Mouse (Mus musculus) CH12.LX (cell line): ENCODE data around the gene Lrrc3b. TPM values are rescaled to one million over a fixed set of nuclear protein-coding genes. Genes with fewer than 3 reads are reported as not detected.

Experiments
- DNase-seq: peaks from one replicate; pipeline ENCODE4 v3.0.0-alpha.2; 2013; ENCODE audit errors: extremely low read depth
- H3K27ac ChIP-seq: 2 replicates; pipeline ENCODE4 v1.5.1; 2012; ENCODE audit warnings: low read depth, mild to moderate bottlenecking, control low read depth, moderate library complexity; ENCODE audit not compliant: insufficient read depth
- H3K27me3 ChIP-seq: replicated peaks from 2 replicates; pipeline ENCODE3; 2012; ENCODE audit warnings: inconsistent platforms
- H3K36me3 ChIP-seq, 2 experiments: replicated peaks in 1 of 2; 2 replicates each; pipeline versions ENCODE3 to v1.6.1; 2012; ENCODE audit warnings: inconsistent platforms in 1 of 2, low read length in 1 of 2, mild to moderate bottlenecking in 1 of 2, mixed read lengths in 1 of 2, moderate library complexity in 1 of 2; ENCODE audit not compliant: control insufficient read depth in 1 of 2, insufficient read depth in 1 of 2
- H3K4me1 ChIP-seq, 2 experiments: 2 replicates each; pipeline ENCODE4 v1.6.1; 2012; ENCODE audit warnings: inconsistent platforms in 1 of 2, moderate library complexity in 1 of 2; ENCODE audit not compliant: insufficient read depth in 2 of 2, control insufficient read depth in 1 of 2
- H3K4me2 ChIP-seq: 2 replicates; pipeline ENCODE4 v1.6.1; 2012; ENCODE audit warnings: low read depth, mild to moderate bottlenecking, control low read depth; ENCODE audit not compliant: poor library complexity, insufficient read depth, severe bottlenecking
- H3K4me3 ChIP-seq, 3 experiments: fragments of 150-350 bp in 1 of 3; sonication (generic) in 1 of 3; replicated peaks in 1 of 3; 2 replicates each; pipeline versions ENCODE3 to v1.5.1; 2011 to 2012; ENCODE audit warnings: low read depth in 2 of 3, low read length in 2 of 3, mild to moderate bottlenecking in 2 of 3, moderate library complexity in 2 of 3, control low read depth in 1 of 3, improper control_type of control experiment in 1 of 3, inconsistent platforms in 1 of 3, mixed read lengths in 1 of 3; ENCODE audit not compliant: poor library complexity in 1 of 3
- H3K79me2 ChIP-seq: replicated peaks from 2 replicates; pipeline ENCODE4 v1.6.1; 2012; ENCODE audit warnings: mild to moderate bottlenecking, moderate library complexity; ENCODE audit not compliant: control insufficient read depth, poor library complexity, insufficient read depth, severe bottlenecking; ENCODE audit errors: extremely low read depth
- H3K9ac ChIP-seq: 2 replicates; pipeline ENCODE4 v1.6.1; 2012; ENCODE audit warnings: low read depth, mild to moderate bottlenecking, control low read depth, moderate library complexity; ENCODE audit not compliant: insufficient read depth
- H3K9me3 ChIP-seq: replicated peaks from 2 replicates; pipeline ENCODE3; 2012; ENCODE audit warnings: low read length, inconsistent platforms, mixed read lengths
- BHLHE40 ChIP-seq: IDR thresholded peaks from 2 replicates; pipeline ENCODE4 v1.6.1; 2011; ENCODE audit warnings: mild to moderate bottlenecking, low read depth, low read length, improper control_type of control experiment
- CHD1 ChIP-seq: IDR thresholded peaks from 2 replicates; pipeline ENCODE4 v1.6.1; 2012; ENCODE audit warnings: low read depth, low read length, improper control_type of control experiment, inconsistent platforms
- CHD2 ChIP-seq: IDR thresholded peaks from 2 replicates; pipeline ENCODE4 v1.6.1; 2011; ENCODE audit warnings: low read length, improper control_type of control experiment
- CTCF ChIP-seq, 2 experiments: IDR thresholded peaks in 1 of 2; conservative IDR thresholded peaks in 1 of 2; 2 replicates each; pipeline ENCODE4 v1.5.1; 2011 to 2012; ENCODE audit warnings: low read depth in 2 of 2, low read length in 2 of 2, improper control_type of control experiment in 1 of 2, inconsistent platforms in 1 of 2, mild to moderate bottlenecking in 1 of 2, moderate library complexity in 1 of 2
- EP300 ChIP-seq: IDR thresholded peaks from 2 replicates; pipeline ENCODE4 v1.6.1; 2011; ENCODE audit warnings: low read length, improper control_type of control experiment
- ETS1 ChIP-seq: conservative IDR thresholded peaks from 2 replicates; pipeline ENCODE4 v1.6.1; 2012; ENCODE audit warnings: low read depth, mild to moderate bottlenecking, inconsistent platforms, low read length, improper control_type of control experiment, moderate library complexity
- GABPA ChIP-seq: IDR thresholded peaks from 2 replicates; pipeline ENCODE4 v1.6.1; 2012; ENCODE audit warnings: low read depth, low read length, improper control_type of control experiment, inconsistent platforms; ENCODE audit not compliant: insufficient replicate concordance
- JUN ChIP-seq: IDR thresholded peaks from 2 replicates; pipeline ENCODE4 v1.6.1; 2011; ENCODE audit warnings: low read depth, mild to moderate bottlenecking, low read length, improper control_type of control experiment, moderate library complexity; ENCODE audit not compliant: insufficient read depth
- JUND ChIP-seq: conservative IDR thresholded peaks from 2 replicates; pipeline ENCODE4 v1.6.1; 2011; ENCODE audit warnings: low read depth, low read length, improper control_type of control experiment
- MAFK ChIP-seq: IDR thresholded peaks from 2 replicates; pipeline ENCODE4 v1.6.1; 2011; ENCODE audit warnings: low read length, improper control_type of control experiment; ENCODE audit not compliant: insufficient replicate concordance
- MAX ChIP-seq: IDR thresholded peaks from 2 replicates; pipeline ENCODE4 v1.6.1; 2011; ENCODE audit warnings: low read length, improper control_type of control experiment
- MAZ ChIP-seq: IDR thresholded peaks from 2 replicates; pipeline ENCODE4 v1.6.1; 2012; ENCODE audit warnings: low read depth, mild to moderate bottlenecking, inconsistent platforms, low read length, improper control_type of control experiment, moderate library complexity
- MXI1 ChIP-seq: IDR thresholded peaks from 2 replicates; pipeline ENCODE4 v1.6.1; 2011; ENCODE audit warnings: mild to moderate bottlenecking, low read depth, low read length, improper control_type of control experiment
- MYC ChIP-seq: IDR thresholded peaks from 2 replicates; pipeline ENCODE4 v1.6.1; 2011; ENCODE audit warnings: low read depth, mild to moderate bottlenecking, improper control_type of control experiment, low read length
- NELFE ChIP-seq: IDR thresholded peaks from 2 replicates; pipeline ENCODE4 v1.6.1; 2011; ENCODE audit warnings: low read depth, low read length, improper control_type of control experiment
- NRF1 ChIP-seq: IDR thresholded peaks from 2 replicates; pipeline ENCODE4 v1.6.1; 2014; ENCODE audit warnings: low read depth, mild to moderate bottlenecking, inconsistent platforms, low read length, improper control_type of control experiment, moderate library complexity
- POLR2AphosphoS2 ChIP-seq: IDR thresholded peaks from 2 replicates; pipeline ENCODE4 v1.6.1; 2011; ENCODE audit warnings: low read depth, low read length, improper control_type of control experiment
- RCOR1 ChIP-seq: conservative IDR thresholded peaks from 2 replicates; pipeline ENCODE4 v1.6.1; 2012; ENCODE audit warnings: low read depth, mild to moderate bottlenecking, inconsistent platforms, low read length, improper control_type of control experiment
- SMC3 ChIP-seq: IDR thresholded peaks from 2 replicates; pipeline ENCODE4 v1.6.1; 2011; ENCODE audit warnings: low read depth, low read length, improper control_type of control experiment
- TBP ChIP-seq: conservative IDR thresholded peaks from 2 replicates; pipeline ENCODE4 v1.6.1; 2011; ENCODE audit warnings: low read depth, low read length, improper control_type of control experiment
- TCF12 ChIP-seq: IDR thresholded peaks from 2 replicates; pipeline ENCODE4 v1.6.1; 2014; ENCODE audit warnings: low read depth, mild to moderate bottlenecking, inconsistent platforms, low read length, improper control_type of control experiment
- UBTF ChIP-seq: IDR thresholded peaks from 2 replicates; pipeline ENCODE4 v1.6.1; 2012; ENCODE audit warnings: low read depth, mild to moderate bottlenecking, inconsistent platforms, low read length, improper control_type of control experiment, moderate library complexity
- USF1 ChIP-seq: IDR thresholded peaks from 2 replicates; pipeline ENCODE4 v1.6.1; 2014; ENCODE audit warnings: low read depth, mild to moderate bottlenecking, inconsistent platforms, low read length, improper control_type of control experiment
- ZC3H11A ChIP-seq: IDR thresholded peaks from 2 replicates; pipeline ENCODE4 v1.6.1; 2012; ENCODE audit warnings: low read depth, mild to moderate bottlenecking, inconsistent platforms, low read length, improper control_type of control experiment
- ZKSCAN1 ChIP-seq: IDR thresholded peaks from 2 replicates; pipeline ENCODE4 v1.6.1; 2012; ENCODE audit warnings: low read depth, inconsistent platforms, low read length, improper control_type of control experiment, borderline replicate concordance
- ZMIZ1 ChIP-seq: IDR thresholded peaks from 2 replicates; pipeline ENCODE4 v1.6.1; 2012; ENCODE audit warnings: low read depth, mild to moderate bottlenecking, inconsistent platforms, low read length, improper control_type of control experiment
- dilution Hi-C: fragments of 300-500 bp; cut with MboI; formaldehyde crosslinking; loops from 2 replicates; pipeline ENCODE4 v1.14.3; 2020; ENCODE audit warnings: low sequenced_read_pairs; ENCODE audit not compliant: extremely low pct_unique_long_range_greater_than_20kb, extremely low pct_ligation_motif_present
- in situ Hi-C: fragments of 300-500 bp; cut with MboI; formaldehyde crosslinking; loops from 3 replicates; pipeline ENCODE4 v1.14.3; 2019; ENCODE audit warnings: low sequenced_read_pairs, low pct_ligation_motif_present, low pct_unique_long_range_greater_than_20kb, mixed read lengths
- polyA plus RNA-seq: library from polyadenylated mRNA; unstranded; fragments of >175 nt; gene quantifications from 2 replicates; pipeline ENCODE4 v1.2.1, GENCODE M21; 2012; ENCODE audit warnings: low read depth; ENCODE audit not compliant: insufficient read length
- total RNA-seq, 2 experiments: library from RNA; depleted of rRNA; stranded (reverse); fragments of 300-350 nt in 1 of 2; fragments of >200 nt in 1 of 2; gene quantifications; 2 replicates each; pipeline ENCODE4 v1.2.3; 2012 to 2014

Gene Lrrc3b
- total and polyA plus RNA-seq, 3 experiments: not detected

DNA sequence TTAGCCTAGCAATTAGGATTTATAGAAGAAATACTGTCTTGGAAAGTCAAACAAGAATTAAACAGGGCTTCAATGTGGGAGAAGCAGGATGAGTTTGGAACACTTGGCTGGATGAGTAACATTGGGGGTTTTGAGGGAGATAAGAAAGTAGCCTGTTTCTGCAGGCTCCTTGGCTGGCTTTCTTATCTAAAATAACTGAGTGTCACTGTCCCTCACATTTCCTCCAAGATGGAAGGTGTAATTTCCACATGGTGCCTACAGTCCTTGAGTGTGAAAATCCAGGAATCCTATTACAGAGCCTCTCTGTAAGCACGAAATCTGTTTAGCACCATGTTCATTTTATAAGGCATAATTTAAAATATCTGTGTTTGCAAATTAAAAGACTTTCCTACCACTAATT lies 112.9 kb downstream of the Lrrc3b start:
- Histone ChIP-seq H3K4me1 (no peaks in the 10 kb centered on the region), H3K9ac (no peak overlapping the region), H3K79me2 (no peaks in the 10 kb centered on the region), H3K36me3 (no peaks in the 10 kb centered on the region), H3K27me3 (no peaks in the 10 kb centered on the region), H3K4me2 (no peak overlapping the region), H3K27ac (no peak overlapping the region), H3K9me3 (no peaks in the 10 kb centered on the region), H3K4me3 (no peak overlapping the region)
- dilution Hi-C loops: no loop called here
- in situ Hi-C loops: no loop called here
- no peak for TF ChIP-seq USF1
- TF ChIP-seq TCF12: no peak
- no peak for TF ChIP-seq RCOR1
- no peak for TF ChIP-seq ETS1
- no peak for TF ChIP-seq GABPA
- TF ChIP-seq ZKSCAN1: no peak
- no peak for TF ChIP-seq SMC3
- TF ChIP-seq UBTF: no peak
- TF ChIP-seq NRF1: no peak
- no peak for TF ChIP-seq MXI1
- no peak for TF ChIP-seq CHD1
- no peak for TF ChIP-seq POLR2AphosphoS2
- no peak for TF ChIP-seq EP300
- TF ChIP-seq BHLHE40: no peak
- no peak for TF ChIP-seq MAX
- DNase-seq: no peak

DNA sequence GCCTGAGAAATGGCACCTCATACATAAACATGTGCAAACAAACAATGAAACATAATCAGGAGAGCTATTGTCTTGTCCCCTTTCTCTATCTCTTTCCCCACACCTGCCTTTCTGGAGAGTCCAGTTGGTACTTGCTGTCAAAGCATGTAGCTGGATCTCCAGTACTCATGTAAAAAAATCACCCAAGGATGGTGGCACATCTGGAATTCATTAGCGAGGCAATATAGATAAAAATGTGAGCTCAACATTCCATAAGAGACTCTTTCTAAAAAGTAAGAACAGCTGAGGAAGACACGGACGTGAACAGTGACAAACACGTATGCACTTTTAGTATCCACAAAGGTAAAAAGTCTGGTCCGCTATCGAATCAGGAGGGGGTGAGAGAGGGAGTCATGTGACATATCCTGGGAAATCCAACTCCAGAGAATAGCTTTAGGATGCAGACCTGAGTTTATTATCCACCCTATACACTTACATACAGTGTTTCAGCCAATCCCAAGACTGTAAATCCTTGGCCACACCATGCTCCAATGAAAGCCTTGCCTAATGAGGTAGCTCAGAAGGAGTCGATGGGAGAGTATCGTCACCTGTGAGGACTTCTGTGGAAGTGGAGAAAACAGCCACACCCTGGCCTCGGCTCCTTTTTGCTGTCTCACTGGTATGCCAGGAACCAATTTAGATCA lies 116.2 kb downstream of the Lrrc3b start:
- no peak overlapping the region for H3K4me3 ChIP-seq
- in situ Hi-C loops: no loop called here

More for the DNA sequence above, 116.2 kb downstream of the Lrrc3b start:
- Histone ChIP-seq H3K36me3 (no peaks in the 10 kb centered on the region), H3K9me3 (no peaks in the 10 kb centered on the region), H3K4me1 (0 out of 4 replicates have a peak, but pooled peaks cover 0 to 4% of the 10 kb centered on the region in 2 experiments), H3K9ac (no peak overlapping the region), H3K27me3 (no peaks in the 10 kb centered on the region), H3K4me2 (no peak overlapping the region), H3K79me2 (no peaks in the 10 kb centered on the region), H3K27ac (no peak overlapping the region)
- DNase-seq: no peak
- no peak for TF ChIP-seq RCOR1
- no peak for TF ChIP-seq ZC3H11A
- TF ChIP-seq MYC: no peak
- TF ChIP-seq JUND: no peak
- TF ChIP-seq TBP: no peak
- no peak for TF ChIP-seq USF1
- TF ChIP-seq JUN: no peak
- no peak for TF ChIP-seq CHD2
- TF ChIP-seq NELFE: no peak
- TF ChIP-seq MAZ: no peak
- no peak for TF ChIP-seq ZMIZ1
- TF ChIP-seq MAFK: no peak
- TF ChIP-seq BHLHE40: no peak
- no peak for TF ChIP-seq CHD1
- TF ChIP-seq CTCF (conservative IDR thresholded peaks at IDR 0.05 in 1 of 2, IDR thresholded peaks at IDR 0.05 in 1 of 2; ENCODE audit: low read depth in 2 of 2, low read length in 2 of 2): no peak
- dilution Hi-C loops: no loop called here
